Mouse (Mus musculus) thymus, adult 2 months (tissue): ENCODE results near the gene Canx. TPM values are rescaled to one million over a fixed set of nuclear protein-coding genes. Genes with fewer than 3 reads are reported as not detected.
A peak's percentile ranks its signal among the peaks of the same experiment; 100 is the strongest.

Source experiments
- DNase-seq: peaks from one replicate; pipeline ENCODE4 v3.0.0; 2021
- H3K27ac ChIP-seq: fragments of 200-500 bp; 2 replicates; pipeline ENCODE4 v1.5.1; 2012; ENCODE audit warnings: low read length, control low read depth; ENCODE audit not compliant: control insufficient read depth, insufficient read depth
- H3K27me3 ChIP-seq: fragments of 200-500 bp; 2 replicates; pipeline ENCODE4 v1.6.1; 2012; ENCODE audit warnings: mild to moderate bottlenecking, low read length, moderate library complexity, mixed read lengths; ENCODE audit not compliant: control insufficient read depth, insufficient read depth
- H3K36me3 ChIP-seq: fragments of 200-500 bp; 2 replicates; pipeline ENCODE4 v1.6.1; 2012; ENCODE audit warnings: mild to moderate bottlenecking, low read length, moderate library complexity; ENCODE audit not compliant: control insufficient read depth, insufficient read depth
- H3K4me1 ChIP-seq: fragments of 200-500 bp; replicated peaks from 2 replicates; pipeline ENCODE4 v1.6.1; 2012; ENCODE audit warnings: low read length; ENCODE audit not compliant: control insufficient read depth, insufficient read depth
- H3K4me3 ChIP-seq: fragments of 200-500 bp; 2 replicates; pipeline ENCODE4 v1.5.1; 2012; ENCODE audit warnings: mild to moderate bottlenecking, low read length, control low read depth, moderate library complexity; ENCODE audit not compliant: control insufficient read depth, insufficient read depth
- CTCF ChIP-seq: fragments of 200-500 bp; IDR thresholded peaks from 2 replicates; pipeline ENCODE4 v1.5.1; 2012; ENCODE audit warnings: mild to moderate bottlenecking, control low read depth, low read length, moderate library complexity, borderline replicate concordance; ENCODE audit not compliant: control insufficient read depth, poor library complexity, insufficient read depth; ENCODE audit errors: extremely low read depth
- POLR2A ChIP-seq: fragments of 200-500 bp; IDR thresholded peaks from 2 replicates; pipeline ENCODE4 v1.6.1; 2012; ENCODE audit warnings: mild to moderate bottlenecking, low read length, control low read depth, moderate library complexity; ENCODE audit not compliant: control insufficient read depth, poor library complexity, insufficient read depth; ENCODE audit errors: extremely low read depth
- WGBS: fragments of 180-500 bp; shearing (Covaris S2); methylation state at CpG from one replicate; pipeline ENCODE4 v1.1.7; 2018; 5-methylcytosine and 5-hydroxymethylcytosine counted together
- polyA plus RNA-seq: library from polyadenylated mRNA; depleted of rRNA; stranded (reverse); fragments of >200 nt; gene quantifications from 2 replicates; pipeline ENCODE4 v1.2.3, GENCODE M21; 2012; rRNA removed

The Canx gene
- polyA plus RNA-seq, result 43.1 and 44.3 TPM in 2 replicates

DNA sequence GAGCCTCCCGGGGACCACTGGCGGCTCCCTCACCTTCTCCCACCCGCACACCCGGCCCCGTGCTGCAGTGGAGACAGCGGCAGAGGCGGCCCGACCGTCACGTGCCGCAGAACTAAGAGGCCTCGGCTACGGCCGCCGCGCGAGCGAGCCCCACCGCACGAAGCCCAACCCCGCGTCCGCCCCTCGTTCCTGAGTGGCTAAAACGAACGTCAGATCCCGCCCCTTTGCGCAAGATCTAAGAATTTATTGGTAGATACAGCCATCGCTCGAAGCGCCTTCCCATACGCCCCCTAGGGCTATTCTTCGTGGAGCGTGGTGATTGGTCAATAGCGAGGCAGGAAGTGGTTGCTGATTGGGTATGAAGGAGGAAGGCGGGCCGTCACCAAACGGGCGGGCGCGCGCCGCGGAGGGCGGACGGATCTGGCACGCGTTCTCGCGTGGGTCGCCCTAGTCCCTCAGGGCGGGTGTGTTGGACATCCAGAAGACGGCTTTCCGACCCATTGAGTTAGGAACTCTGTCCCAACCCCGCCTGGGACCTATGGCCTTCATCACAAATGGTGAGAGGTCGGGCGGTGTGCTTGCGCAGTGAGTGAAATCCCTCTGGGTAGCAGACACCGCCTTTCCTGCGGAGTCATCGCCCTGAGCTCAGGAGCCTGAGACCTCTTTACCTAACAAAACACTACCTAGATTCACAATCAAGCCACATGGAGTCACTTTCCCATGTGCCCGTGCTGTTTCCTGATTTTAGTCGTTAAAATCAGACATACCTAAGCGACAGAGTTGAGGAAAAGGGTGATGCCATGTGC is at the start of gene Canx:
Gene Canx, minus strand, starts transcription at position 178 of the 806 bp plus-strand sequence.
- Histone ChIP-seq H3K36me3 (no peaks in the 10 kb centered on the region), H3K27ac (no peak within 1 kb of the TSS), H3K4me3 (peak within 1 kb of the TSS; percentile 91), H3K4me1 (no peaks in the 10 kb centered on the region), H3K27me3 (no peaks in the 10 kb centered on the region)
- peak; percentile 98 for DNase-seq
- TF ChIP-seq CTCF, result peak; percentile 66; the same call in 1 of the 2 replicates
- peak; percentile 94 for TF ChIP-seq POLR2A
- WGBS, result under 1% methylated on average over 64 of the region's 64 CpGs

DNA sequence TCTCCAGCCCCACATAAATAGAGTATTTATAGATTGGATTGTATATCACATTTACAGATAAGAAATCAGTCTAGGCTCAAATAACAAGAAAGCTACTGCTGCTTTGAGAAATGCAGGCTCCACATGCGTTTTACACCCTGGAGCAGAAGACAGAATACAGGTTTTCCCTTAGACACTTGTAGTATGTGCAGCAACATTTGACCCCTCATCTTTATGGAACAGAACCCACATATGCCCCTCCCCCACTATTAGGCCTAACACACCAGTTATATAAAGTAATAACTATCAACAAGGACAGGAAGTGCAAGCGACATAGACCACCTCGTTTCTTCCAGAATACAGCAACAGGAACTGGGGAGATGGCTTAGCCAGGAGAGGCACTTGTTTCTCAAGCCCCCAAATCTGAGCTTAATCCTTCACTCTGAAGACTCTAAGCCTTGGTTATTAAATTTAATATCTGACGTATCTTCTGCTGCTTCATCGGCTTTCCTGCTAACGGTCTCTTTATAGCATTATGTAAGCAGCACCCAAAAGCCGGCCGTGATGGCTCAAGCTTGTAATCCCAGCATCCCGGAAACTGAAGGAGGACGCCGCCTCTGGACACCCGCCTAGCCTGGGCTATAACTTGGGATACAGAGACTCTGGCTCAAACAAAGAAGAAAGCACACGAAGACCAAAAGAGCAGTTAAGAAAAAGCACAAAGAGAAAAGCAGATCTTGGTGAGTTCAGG is 49.0 kb upstream of the Canx start:
- peaks cover 7% of the 10 kb centered on the region for H3K36me3 ChIP-seq
- no peaks in the 10 kb centered on the region for H3K27me3 ChIP-seq
- TF ChIP-seq POLR2A (no peak), CTCF (no peak)
- H3K27ac ChIP-seq, result no peak overlapping the region
- no peak for DNase-seq
- WGBS, result 95% methylated on average over 13 of the region's 13 CpGs
- no peak overlapping the region for H3K4me3 ChIP-seq
- H3K4me1 ChIP-seq, result peaks cover 4% of the 10 kb centered on the region

DNA sequence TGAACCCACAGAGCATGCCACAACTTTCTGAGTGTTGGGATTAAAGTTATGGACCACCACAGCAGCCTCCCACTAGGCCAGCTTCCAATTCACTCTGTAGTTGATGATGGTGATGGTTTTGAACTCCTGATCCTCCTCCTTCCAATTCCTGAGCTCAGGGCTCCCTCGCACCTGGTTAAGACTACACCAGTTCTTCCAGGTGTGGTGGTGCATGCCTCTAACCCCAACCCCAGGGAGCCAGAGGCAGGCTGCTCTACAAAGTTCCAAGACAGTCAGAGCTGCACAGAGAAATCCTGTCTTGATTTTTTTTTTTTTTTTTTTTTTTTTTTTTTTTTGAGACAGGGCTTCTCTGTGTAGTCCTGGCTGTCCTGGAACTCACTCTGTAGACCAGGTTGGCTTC is 48.1 kb upstream of the Canx start:
- peaks cover 4% of the 10 kb centered on the region for H3K4me1 ChIP-seq
- TF ChIP-seq CTCF (no peak), POLR2A (no peak)
- no peaks in the 10 kb centered on the region for H3K27me3 ChIP-seq
- 93% methylated on average over 1 of the region's 1 CpGs for WGBS
- DNase-seq, result no peak
- no peak overlapping the region for H3K4me3 ChIP-seq
- H3K36me3 ChIP-seq, result no peaks in the 10 kb centered on the region
- no peak overlapping the region for H3K27ac ChIP-seq

DNA sequence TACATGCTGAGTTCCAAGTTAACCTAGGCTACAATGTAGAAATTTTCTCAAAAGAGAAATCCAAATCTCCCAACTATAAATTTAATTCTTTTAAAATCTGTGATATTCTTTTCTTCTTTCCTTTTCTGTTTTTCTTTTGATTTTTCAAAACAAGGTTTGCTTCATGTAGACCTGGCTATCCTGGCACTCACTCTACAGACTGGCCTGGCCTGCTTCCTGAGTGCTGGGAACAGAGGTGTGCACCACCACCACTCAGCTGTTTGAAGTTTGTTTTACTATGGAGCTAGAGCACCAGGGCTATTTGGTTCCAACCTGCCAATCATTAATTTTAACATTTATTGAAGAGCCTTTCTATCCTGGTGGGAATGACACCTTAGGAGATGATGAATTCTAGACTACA is 47.6 kb upstream of the Canx start:
- peaks cover 4% of the 10 kb centered on the region for H3K4me1 ChIP-seq
- H3K27ac ChIP-seq, result no peak overlapping the region
- no peak overlapping the region for H3K4me3 ChIP-seq
- DNase-seq, result no peak
- H3K27me3 ChIP-seq, result no peaks in the 10 kb centered on the region
- no peak for TF ChIP-seq POLR2A
- TF ChIP-seq CTCF, result no peak
- H3K36me3 ChIP-seq, result no peaks in the 10 kb centered on the region

DNA sequence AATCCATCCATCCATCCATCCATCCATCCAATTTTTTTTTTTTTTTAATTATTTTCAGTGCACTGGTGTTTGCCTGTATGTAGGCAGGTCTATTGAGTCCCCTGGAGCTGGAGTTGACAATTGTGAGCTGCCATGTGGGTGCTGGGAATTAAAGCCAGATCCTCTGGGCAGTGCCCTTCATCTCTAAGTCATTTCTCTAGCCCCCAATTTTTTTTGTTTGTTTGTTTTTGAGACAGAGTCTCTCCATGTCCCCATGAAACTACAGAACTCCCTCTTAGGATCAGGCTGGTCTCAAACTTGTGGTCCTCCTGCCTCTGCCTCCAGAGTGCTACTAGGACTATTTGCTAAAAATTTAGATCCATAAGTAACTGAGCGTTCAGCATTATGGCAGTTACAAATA is 46.4 kb upstream of the Canx start:
- TF ChIP-seq CTCF (no peak), POLR2A (no peak)
- Histone ChIP-seq H3K27ac (no peak overlapping the region), H3K36me3 (no peaks in the 10 kb centered on the region), H3K4me1 (peaks cover 4% of the 10 kb centered on the region), H3K4me3 (no peak overlapping the region), H3K27me3 (no peaks in the 10 kb centered on the region)
- no peak for DNase-seq
- WGBS, result 98% methylated on average over 1 of the region's 1 CpGs

DNA sequence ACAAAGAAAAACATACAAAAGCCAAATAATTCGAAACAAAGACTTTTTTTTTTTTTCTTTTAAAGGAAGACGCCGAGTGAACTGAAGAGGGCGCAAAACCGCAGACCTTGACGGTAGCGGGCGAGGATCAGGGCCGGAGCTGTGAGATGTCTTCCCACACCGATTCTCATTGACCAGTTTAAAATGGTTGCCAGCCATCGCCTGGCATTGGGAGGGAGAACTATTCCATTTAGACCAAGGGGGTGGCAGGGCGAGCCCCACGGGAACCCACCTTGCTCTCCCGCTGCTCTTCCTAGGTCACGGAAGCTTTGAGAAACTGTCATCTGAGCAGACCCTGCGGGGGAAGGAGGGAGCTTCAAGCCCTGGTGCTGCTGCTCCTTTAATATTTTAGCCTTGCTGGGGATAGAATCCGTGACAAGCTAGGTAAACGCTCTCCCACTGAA is 45.9 kb upstream of the Canx start:
- TF ChIP-seq POLR2A (no peak), CTCF (0 out of 2 replicates have a peak, but pooled peaks have one; percentile 58)
- Histone ChIP-seq H3K4me3 (peak overlapping the region; percentile 71), H3K4me1 (peaks cover 4% of the 10 kb centered on the region), H3K27me3 (no peaks in the 10 kb centered on the region), H3K36me3 (no peaks in the 10 kb centered on the region), H3K27ac (no peak overlapping the region)
- peak; percentile 70 for DNase-seq
- WGBS, result 2% methylated on average over 18 of the region's 18 CpGs
